Comparison of ENCODE assay signal across 8 mouse cellular contexts in genomic region chr10:80159561-80160454, GRCm38 (mm10). TPM values are rescaled to one million over a fixed set of nuclear protein-coding genes. Genes with fewer than 3 reads are reported as not detected.
DNase-seq lines count a peak whose midpoint lies in the region; ATAC-seq and TF ChIP-seq lines count a peak whose summit lies in the region.

No protein-coding gene starts in this region.

- no peaks in the 10 kb centered on the region for H3K27me3 ChIP-seq in MEL (ENCODE audit: control insufficient read depth in 1 of 2, insufficient read depth in 2 of 2, low read length in 2 of 2)
- H3K27me3 ChIP-seq in cerebellum, adult 2 months (ENCODE audit: control insufficient read depth, insufficient read depth, low read length): no peaks in the 10 kb centered on the region
- H3K27me3 ChIP-seq in forebrain, postnatal 0 days (ENCODE audit: insufficient read depth, low read length): no peaks in the 10 kb centered on the region
- no peaks in the 10 kb centered on the region for H3K27me3 ChIP-seq in lung, postnatal 0 days (replicated peaks; ENCODE audit: insufficient read depth, low read length)

- H3K36me3 ChIP-seq in MEL (ENCODE audit: control insufficient read depth in 1 of 2, insufficient read depth in 2 of 2, low read length in 2 of 2): peaks cover 0 to 21% of the 10 kb centered on the region in 2 experiments; a peak in 2 of 4 replicates
- peaks cover 28% of the 10 kb centered on the region for H3K36me3 ChIP-seq in forebrain, postnatal 0 days (ENCODE audit: insufficient read depth)
- H3K36me3 ChIP-seq in lung, postnatal 0 days (ENCODE audit: insufficient read depth, low read length): peaks cover 24% of the 10 kb centered on the region

- peak; percentile 99 for DNase-seq in MEL (ENCODE audit: low read depth, low spot score)
- DNase-seq in cerebellum, adult 2 months: peak; percentile 99
- peak; percentile 100 for DNase-seq in forebrain, postnatal 0 days
- peak; percentile 99 for DNase-seq in layer of hippocampus, adult 9-11 months
- DNase-seq in lung, postnatal 0 days (ENCODE audit: low spot score): peak; percentile 99
- peak; percentile 98 for DNase-seq in ovary, postnatal 14 days (ENCODE audit: low spot score)
- peak; percentile 100 for DNase-seq in thymus, postnatal 14 days

- H3K9me3 ChIP-seq in MEL (replicated peaks; ENCODE audit: insufficient read depth, low read length): no peaks in the 10 kb centered on the region
- H3K9me3 ChIP-seq in forebrain, postnatal 0 days (ENCODE audit: low read length): no peaks in the 10 kb centered on the region
- H3K9me3 ChIP-seq in lung, postnatal 0 days (ENCODE audit: low read length): no peaks in the 10 kb centered on the region

- H3K4me1 ChIP-seq in MEL (ENCODE audit: control insufficient read depth in 1 of 2, insufficient read depth in 2 of 2, low read length in 2 of 2): peaks cover 6 to 37% of the 10 kb centered on the region in 2 experiments; a peak in 3 of 4 replicates
- peaks cover 22% of the 10 kb centered on the region for H3K4me1 ChIP-seq in cerebellum, adult 2 months (ENCODE audit: control insufficient read depth, insufficient read depth, low read length)
- peaks cover 12% of the 10 kb centered on the region for H3K4me1 ChIP-seq in forebrain, postnatal 0 days (ENCODE audit: insufficient read depth)
- peaks cover 62% of the 10 kb centered on the region for H3K4me1 ChIP-seq in lung, postnatal 0 days (ENCODE audit: insufficient read depth, low read depth, low read length)

- H3K27ac ChIP-seq in MEL (ENCODE audit: control insufficient read depth, low read depth, low read length): peak overlapping the region; percentile 93
- peak overlapping the region; percentile 41 for H3K27ac ChIP-seq in cerebellum, adult 2 months (ENCODE audit: insufficient read depth, low read length)
- H3K27ac ChIP-seq in forebrain, postnatal 0 days (ENCODE audit: low read depth, low read length): peak overlapping the region; percentile 87
- peak overlapping the region; percentile 98 for H3K27ac ChIP-seq in lung, postnatal 0 days (ENCODE audit: low read length)

- TF ChIP-seq CTCF in MEL (IDR thresholded peaks at IDR 0.05 in 2 of 3, conservative IDR thresholded peaks at IDR 0.05 in 1 of 3; ENCODE audit: control insufficient read depth in 1 of 3, insufficient read depth in 1 of 3, low read depth in 2 of 3, low read length in 3 of 3, poor library complexity in 1 of 3, severe bottlenecking in 1 of 3): no peak
- TF ChIP-seq CTCF in cerebellum, adult 2 months (IDR thresholded peaks at IDR 0.05; ENCODE audit: borderline replicate concordance, insufficient read depth, low read depth, low read length): no peak
- peak; percentile 25 for TF ChIP-seq CTCF in forebrain, postnatal 0 days (IDR thresholded peaks at IDR 0.05; ENCODE audit: low read depth)
- no peak for TF ChIP-seq CTCF in lung, postnatal 0 days (IDR thresholded peaks at IDR 0.05)

- TF ChIP-seq RAD21 in MEL (IDR thresholded peaks at IDR 0.05; ENCODE audit: low read depth, low read length): no peak

- peak overlapping the region; percentile 74 for H3K9ac ChIP-seq in MEL (ENCODE audit: control insufficient read depth, low read depth, low read length, poor library complexity, severe bottlenecking)
- peak overlapping the region; percentile 47 for H3K9ac ChIP-seq in forebrain, postnatal 0 days
- peak overlapping the region; percentile 51; the same call in 1 of the 2 replicates for H3K9ac ChIP-seq in lung, postnatal 0 days (replicated peaks; ENCODE audit: low read depth)

- under 1% methylated on average over 55 of the region's 55 CpGs for WGBS in cerebellum, adult 2 months
- WGBS in forebrain, postnatal 0 days: under 1% methylated on average over 55 of the region's 55 CpGs
- WGBS in lung, postnatal 0 days: under 1% methylated on average over 53 of the region's 55 CpGs

- peak; percentile 42 to 68; a peak in 2 of 4 replicates for TF ChIP-seq POLR2A in MEL (IDR thresholded peaks at IDR 0.05; ENCODE audit: control insufficient read depth in 1 of 2, insufficient read depth in 1 of 2, low read depth in 1 of 2, low read length in 2 of 2, poor library complexity in 1 of 2)
- no peak for TF ChIP-seq POLR2A in cerebellum, adult 2 months (IDR thresholded peaks at IDR 0.05; ENCODE audit: borderline replicate concordance, insufficient read depth, low read length)

- peak in 1 of 2 experiments; percentile 44; a peak in 2 of 4 replicates for TF ChIP-seq EP300 in MEL (IDR thresholded peaks at IDR 0.05; ENCODE audit: low read depth in 1 of 2, low read length in 2 of 2)
- peak; percentile 27; the same call in 1 of the 2 replicates for TF ChIP-seq EP300 in lung, postnatal 0 days (IDR thresholded peaks at IDR 0.05)

- peak overlapping the region; percentile 80 for H3K4me2 ChIP-seq in forebrain, postnatal 0 days (ENCODE audit: low read depth)
- peak overlapping the region; percentile 67 for H3K4me2 ChIP-seq in lung, postnatal 0 days (replicated peaks; ENCODE audit: low read depth, low read length)

- ATAC-seq in forebrain, postnatal 0 days: peak; percentile 94
- ATAC-seq in hematopoietic stem cell, adult 5-6 weeks (replicated peaks in 1 of 2; ENCODE audit: insufficient read depth in 1 of 2, low FRiP score in 2 of 2, low TSS enrichment in 1 of 2, low read depth in 1 of 2, poor library complexity in 2 of 2, severe bottlenecking in 2 of 2): peak; percentile 77 to 81
- peak; percentile 75 for ATAC-seq in lung, postnatal 0 days

- H3K4me3 ChIP-seq in MEL (ENCODE audit: control insufficient read depth in 1 of 2, insufficient read depth in 1 of 2, low read depth in 2 of 2, low read length in 2 of 2): peak overlapping the region; percentile 58 to 61
- H3K4me3 ChIP-seq in cerebellum, adult 2 months (replicated peaks; ENCODE audit: insufficient read depth, low read depth, low read length): peak overlapping the region; percentile 60
- H3K4me3 ChIP-seq in forebrain, postnatal 0 days (ENCODE audit: low read depth, low read length): peak overlapping the region; percentile 42
- peak overlapping the region; percentile 36 for H3K4me3 ChIP-seq in lung, postnatal 0 days (ENCODE audit: low read depth, low read length)

- no peaks in the 10 kb centered on the region; the same call in 1 of the 2 replicates for H3K79me2 ChIP-seq in MEL (ENCODE audit: control insufficient read depth, insufficient read depth, low read length, poor library complexity)

TF ChIP-seq in MEL, 35 proteins besides CTCF, POLR2A, EP300 and RAD21 (continues in another document):
- no peak; the same call in 1 of the 2 replicates for TF ChIP-seq GATA1 (IDR thresholded peaks at IDR 0.05; ENCODE audit: low read depth, low read length)
- 0 out of 2 replicates have a peak, but pooled peaks have one; percentile 1 for TF ChIP-seq MEF2A (IDR thresholded peaks at IDR 0.05; ENCODE audit: extremely low read depth, insufficient replicate concordance, low read depth, low read length, poor library complexity, severe bottlenecking)

RNA-seq across cellular contexts. Expression of gene Cirbp, which starts 6.0 kb away (rescaled TPM):
- total RNA-seq in MEL (2012; rRNA removed): 21.2 and 27.2 TPM in 2 replicates
- polyA plus RNA-seq in MEL (2012; ENCODE audit: insufficient read depth in 1 of 2, insufficient read length in 2 of 2, low read depth in 1 of 2, low replicate concordance in 2 of 2, missing spikeins in 1 of 2): 10 to 100 TPM in 1 of 2 experiments, not detected in 1; 56.6 TPM
- 240 and 261 TPM in 2 replicates for polyA plus RNA-seq in cerebellum, adult 2 months (2012; rRNA removed)
- total RNA-seq in forebrain, postnatal 0 days (2014; rRNA removed): 345 and 424 TPM in 2 replicates
- 834 and 838 TPM in 2 replicates for polyA plus RNA-seq in forebrain, postnatal 0 days (2015; fragmentation: Nextera tagmentation; extraction: Ambion mirVana)
- 93.6 and 143 TPM in 2 replicates for total RNA-seq in hematopoietic stem cell, adult 5-6 weeks (2017)
- polyA plus RNA-seq in lung, postnatal 0 days (2015; fragmentation: Nextera tagmentation; extraction: Ambion mirVana): 203 and 305 TPM in 2 replicates

RNA-seq across cellular contexts. Expression of gene Midn, which starts 11.7 kb away (rescaled TPM):
- total RNA-seq in MEL (2012; rRNA removed): 8.1 and 8.3 TPM in 2 replicates
- polyA plus RNA-seq in MEL (2012; ENCODE audit: insufficient read depth in 1 of 2, insufficient read length in 2 of 2, low read depth in 1 of 2, low replicate concordance in 2 of 2, missing spikeins in 1 of 2): 10 to 100 TPM in 1 of 2 experiments, not detected in 1; 26.7 TPM
- 26.1 and 26.5 TPM in 2 replicates for polyA plus RNA-seq in cerebellum, adult 2 months (2012; rRNA removed)
- 91.5 and 120 TPM in 2 replicates for total RNA-seq in forebrain, postnatal 0 days (2014; rRNA removed)
- 19.3 and 21.3 TPM in 2 replicates for polyA plus RNA-seq in forebrain, postnatal 0 days (2015; fragmentation: Nextera tagmentation; extraction: Ambion mirVana)
- total RNA-seq in hematopoietic stem cell, adult 5-6 weeks (2017): 19.4 and 20.2 TPM in 2 replicates
- 13.2 and 14.2 TPM in 2 replicates for polyA plus RNA-seq in lung, postnatal 0 days (2015; fragmentation: Nextera tagmentation; extraction: Ambion mirVana)

RNA-seq across cellular contexts. Expression of gene 1600002K03Rik, which starts 12.9 kb away (rescaled TPM):
- total RNA-seq in MEL (2012; rRNA removed): 16.9 and 17.7 TPM in 2 replicates
- polyA plus RNA-seq in MEL (2012; ENCODE audit: insufficient read depth in 1 of 2, insufficient read length in 2 of 2, low read depth in 1 of 2, low replicate concordance in 2 of 2, missing spikeins in 1 of 2): 10 to 100 TPM in 1 of 2 experiments, not detected in 1; 11.4 TPM
- polyA plus RNA-seq in cerebellum, adult 2 months (2012; rRNA removed): 16.4 and 18.0 TPM in 2 replicates
- 4.2 and 5.0 TPM in 2 replicates for total RNA-seq in forebrain, postnatal 0 days (2014; rRNA removed)
- 5.0 and 6.0 TPM in 2 replicates for polyA plus RNA-seq in forebrain, postnatal 0 days (2015; fragmentation: Nextera tagmentation; extraction: Ambion mirVana)
- 9.1 and 26.2 TPM in 2 replicates for total RNA-seq in hematopoietic stem cell, adult 5-6 weeks (2017)
- 10.4 and 11.7 TPM in 2 replicates for polyA plus RNA-seq in lung, postnatal 0 days (2015; fragmentation: Nextera tagmentation; extraction: Ambion mirVana)

RNA-seq across cellular contexts. Expression of gene Cbarp, which starts 19.2 kb away (rescaled TPM):
- 4.8 and 6.8 TPM in 2 replicates for total RNA-seq in MEL (2012; rRNA removed)
- 10 to 100 TPM in 1 of 2 experiments, not detected in 1; 19.3 TPM for polyA plus RNA-seq in MEL (2012; ENCODE audit: insufficient read depth in 1 of 2, insufficient read length in 2 of 2, low read depth in 1 of 2, low replicate concordance in 2 of 2, missing spikeins in 1 of 2)
- polyA plus RNA-seq in cerebellum, adult 2 months (2012; rRNA removed): 147 and 151 TPM in 2 replicates
- 114 and 151 TPM in 2 replicates for total RNA-seq in forebrain, postnatal 0 days (2014; rRNA removed)
- 57.5 and 68.2 TPM in 2 replicates for polyA plus RNA-seq in forebrain, postnatal 0 days (2015; fragmentation: Nextera tagmentation; extraction: Ambion mirVana)
- 2.2 and 2.4 TPM in 2 replicates for total RNA-seq in hematopoietic stem cell, adult 5-6 weeks (2017)
- polyA plus RNA-seq in lung, postnatal 0 days (2015; fragmentation: Nextera tagmentation; extraction: Ambion mirVana): 5.1 and 5.5 TPM in 2 replicates

RNA-seq across cellular contexts. Expression of gene Efna2, which starts 19.5 kb away (rescaled TPM):
- 0.12 TPM in 1 of 2 replicates, not detected in the other for total RNA-seq in MEL (2012; rRNA removed)
- polyA plus RNA-seq in MEL (2012; ENCODE audit: insufficient read depth in 1 of 2, insufficient read length in 2 of 2, low read depth in 1 of 2, low replicate concordance in 2 of 2, missing spikeins in 1 of 2): 1 to 10 TPM in 1 of 2 experiments, not detected in 1; 2.8 TPM
- polyA plus RNA-seq in cerebellum, adult 2 months (2012; rRNA removed): 10.2 and 10.7 TPM in 2 replicates
- 29.0 and 30.9 TPM in 2 replicates for total RNA-seq in forebrain, postnatal 0 days (2014; rRNA removed)
- polyA plus RNA-seq in forebrain, postnatal 0 days (2015; fragmentation: Nextera tagmentation; extraction: Ambion mirVana): 30.6 and 31.3 TPM in 2 replicates
- total RNA-seq in hematopoietic stem cell, adult 5-6 weeks (2017): not detected in 2 replicates
- polyA plus RNA-seq in lung, postnatal 0 days (2015; fragmentation: Nextera tagmentation; extraction: Ambion mirVana): 5.1 and 6.9 TPM in 2 replicates

Comparison
In these comparisons a context has a peak if more than half of its experiments do, and no peak if none do; other contexts are left out.
1. Peak in every context shown above with its lines: DNase-seq, ATAC-seq, H3K4me3 ChIP-seq and H3K27ac ChIP-seq.
2. H3K27ac ChIP-seq: peak in every context shown above with its lines; median percentile 98 in lung, postnatal 0 days; 93 in MEL; 87 in forebrain, postnatal 0 days; 41 in cerebellum, adult 2 months.